Mouse (Mus musculus) embryonic facial prominence, embryonic 15.5 days (tissue): Measurements from ENCODE around the gene Dnmbp. TPM values are rescaled to one million over a fixed set of nuclear protein-coding genes. Genes with fewer than 3 reads are reported as not detected.

Experiments used
- ATAC-seq: fragments of 200-750 bp; cut with Nextera tagmentation; 2 replicates; pipeline ENCODE4 v1.8.0; 2017; ENCODE audit warnings: low read depth, moderate TSS enrichment; ENCODE audit not compliant: insufficient number of reproducible peaks, low FRiP score, low TSS enrichment
- H3K27ac ChIP-seq: fragments of 300-500 bp; sonication (generic); replicated peaks from 2 replicates; pipeline ENCODE4 v1.5.1; 2015; ENCODE audit warnings: mild to moderate bottlenecking, inconsistent platforms
- H3K27me3 ChIP-seq: fragments of 300-500 bp; sonication (generic); 2 replicates; pipeline ENCODE4 v1.6.1; 2015; ENCODE audit warnings: inconsistent platforms
- H3K36me3 ChIP-seq: fragments of 300-500 bp; sonication (generic); 2 replicates; pipeline ENCODE4 v1.6.1; 2015; ENCODE audit warnings: mild to moderate bottlenecking, inconsistent platforms
- H3K4me1 ChIP-seq: fragments of 300-500 bp; sonication (generic); 2 replicates; pipeline ENCODE4 v1.6.1; 2015; ENCODE audit warnings: inconsistent platforms
- H3K4me2 ChIP-seq: fragments of 300-500 bp; sonication (generic); replicated peaks from 2 replicates; pipeline ENCODE4 v1.6.1; 2015; ENCODE audit warnings: mild to moderate bottlenecking, inconsistent platforms
- H3K4me3 ChIP-seq: fragments of 300-500 bp; sonication (generic); replicated peaks from 2 replicates; pipeline ENCODE4 v1.5.1; 2015; ENCODE audit warnings: mild to moderate bottlenecking, inconsistent platforms
- H3K9ac ChIP-seq: fragments of 300-500 bp; sonication (generic); 2 replicates; pipeline ENCODE4 v1.6.1; 2015; ENCODE audit warnings: inconsistent platforms
- H3K9me3 ChIP-seq: fragments of 300-500 bp; sonication (generic); replicated peaks from 2 replicates; pipeline ENCODE4 v1.6.1; 2016; ENCODE audit warnings: inconsistent platforms
- WGBS: fragments of 180-500 bp; shearing (Covaris S2); methylation state at CpG from one replicate; pipeline ENCODE4 v1.1.7; 2015; 5-methylcytosine and 5-hydroxymethylcytosine counted together
- polyA plus RNA-seq: library from polyadenylated mRNA; unstranded; fragments of >200 nt; fragmentation: Nextera tagmentation; extraction: Ambion mirVana; gene quantifications from 2 replicates; pipeline ENCODE4 v1.2.1, GENCODE M21; 2015

The Dnmbp gene
- polyA plus RNA-seq, 1 experiment from 2014 or later = 19.4 TPM

GRCm38 (mm10) chr19:43845331-43845908 lies 94.6 kb downstream of the Dnmbp start:
- Histone ChIP-seq H3K4me1 (no peaks in the 10 kb centered on the region), H3K4me2 (no peak overlapping the region), H3K27ac (no peak overlapping the region), H3K27me3 (no peaks in the 10 kb centered on the region), H3K9me3 (no peaks in the 10 kb centered on the region), H3K4me3 (no peak overlapping the region), H3K9ac (no peak overlapping the region), H3K36me3 (peaks cover 42% of the 10 kb centered on the region)
- WGBS = 29% methylated on average over 7 of the region's 7 CpGs
- 0 out of 2 replicates have a peak, but pooled peaks have one; percentile 54 for ATAC-seq

- no peak overlapping the region for H3K4me2 ChIP-seq
- H3K4me1 ChIP-seq = no peaks in the 10 kb centered on the region
- no peaks in the 10 kb centered on the region for H3K9me3 ChIP-seq
- 86% methylated on average over 9 of the region's 9 CpGs for WGBS
- no peak overlapping the region for H3K9ac ChIP-seq
- peaks cover 20% of the 10 kb centered on the region for H3K36me3 ChIP-seq
- H3K4me3 ChIP-seq = no peak overlapping the region
- no peak overlapping the region for H3K27ac ChIP-seq
- H3K27me3 ChIP-seq = no peaks in the 10 kb centered on the region
- ATAC-seq = no peak
Measured at GRCm38 (mm10) chr19:43843184-43843583, 96.8 kb downstream of the Dnmbp start.

- no peaks in the 10 kb centered on the region for H3K4me1 ChIP-seq
- no peaks in the 10 kb centered on the region for H3K36me3 ChIP-seq
- H3K9ac ChIP-seq = no peak overlapping the region
- 27% methylated on average over 21 of the region's 21 CpGs for WGBS
- no peaks in the 10 kb centered on the region for H3K9me3 ChIP-seq
- no peak overlapping the region for H3K4me2 ChIP-seq
- no peak overlapping the region for H3K27ac ChIP-seq
- H3K27me3 ChIP-seq = no peaks in the 10 kb centered on the region
- no peak for ATAC-seq
- no peak overlapping the region for H3K4me3 ChIP-seq
Measured at GRCm38 (mm10) chr19:43832425-43833069, 107.4 kb downstream of the Dnmbp start.

GRCm38 (mm10) chr19:43826855-43827254 lies 113.1 kb downstream of the Dnmbp start:
- Histone ChIP-seq H3K4me1 (no peaks in the 10 kb centered on the region), H3K4me2 (no peak overlapping the region), H3K27ac (no peak overlapping the region), H3K36me3 (no peaks in the 10 kb centered on the region), H3K4me3 (no peak overlapping the region), H3K9ac (no peak overlapping the region), H3K9me3 (no peaks in the 10 kb centered on the region), H3K27me3 (no peaks in the 10 kb centered on the region)
- ATAC-seq = no peak
- WGBS = 77% methylated on average over 8 of the region's 8 CpGs

GRCm38 (mm10) chr19:43815661-43816414 lies 124.2 kb downstream of the Dnmbp start:
- 48% methylated on average over 14 of the region's 14 CpGs for WGBS
- Histone ChIP-seq H3K4me1 (no peaks in the 10 kb centered on the region), H3K9me3 (no peaks in the 10 kb centered on the region), H3K27ac (no peak overlapping the region), H3K36me3 (no peaks in the 10 kb centered on the region), H3K4me3 (0 out of 2 replicates have a peak overlapping the region, but pooled peaks have one; percentile 17), H3K4me2 (peak overlapping the region; percentile 28; the same call in 1 of the 2 replicates), H3K27me3 (no peaks in the 10 kb centered on the region), H3K9ac (no peak overlapping the region)
- no peak for ATAC-seq

GRCm38 (mm10) chr19:43813315-43813714 lies 126.7 kb downstream of the Dnmbp start:
- no peak for ATAC-seq
- no peak overlapping the region for H3K4me3 ChIP-seq
- no peaks in the 10 kb centered on the region for H3K4me1 ChIP-seq
- 76% methylated on average over 10 of the region's 10 CpGs for WGBS
- H3K4me2 ChIP-seq = no peak overlapping the region
- no peaks in the 10 kb centered on the region for H3K36me3 ChIP-seq
- no peak overlapping the region for H3K9ac ChIP-seq
- no peaks in the 10 kb centered on the region for H3K27me3 ChIP-seq
- no peak overlapping the region for H3K27ac ChIP-seq
- H3K9me3 ChIP-seq = no peaks in the 10 kb centered on the region

GRCm38 (mm10) chr19:43811419-43811818 lies 128.6 kb downstream of the Dnmbp start:
- no peak overlapping the region for H3K9ac ChIP-seq
- whole genome bisulfite sequencing = 94% methylated on average over 4 of the region's 4 CpGs
- H3K27me3 ChIP-seq = no peaks in the 10 kb centered on the region
- no peaks in the 10 kb centered on the region for H3K36me3 ChIP-seq
- no peak for ATAC-seq
- H3K27ac ChIP-seq = no peak overlapping the region
- H3K9me3 ChIP-seq = no peaks in the 10 kb centered on the region
- no peak overlapping the region for H3K4me3 ChIP-seq
- no peaks in the 10 kb centered on the region for H3K4me1 ChIP-seq
- H3K4me2 ChIP-seq = no peak overlapping the region

GRCm38 (mm10) chr19:43809331-43809730 lies 130.7 kb downstream of the Dnmbp start:
- Histone ChIP-seq H3K4me1 (no peaks in the 10 kb centered on the region), H3K9me3 (no peaks in the 10 kb centered on the region), H3K36me3 (no peaks in the 10 kb centered on the region), H3K27me3 (no peaks in the 10 kb centered on the region), H3K9ac (no peak overlapping the region), H3K4me2 (no peak overlapping the region), H3K27ac (no peak overlapping the region), H3K4me3 (no peak overlapping the region)
- WGBS = 47% methylated on average over 4 of the region's 4 CpGs
- no peak for ATAC-seq

GRCm38 (mm10) chr19:43803866-43804265 lies 136.1 kb downstream of the Dnmbp start:
- Histone ChIP-seq H3K9me3 (no peaks in the 10 kb centered on the region), H3K36me3 (no peaks in the 10 kb centered on the region), H3K4me2 (no peak overlapping the region), H3K9ac (no peak overlapping the region), H3K4me1 (no peaks in the 10 kb centered on the region), H3K4me3 (no peak overlapping the region), H3K27ac (no peak overlapping the region), H3K27me3 (no peaks in the 10 kb centered on the region)
- WGBS = 76% methylated on average over 10 of the region's 10 CpGs
- ATAC-seq = no peak

- 74% methylated on average over 9 of the region's 9 CpGs for WGBS
- no peaks in the 10 kb centered on the region for H3K36me3 ChIP-seq
- ATAC-seq = no peak
Measured at GRCm38 (mm10) chr19:43801427-43802051, 138.5 kb downstream of the Dnmbp start.

GRCm38 (mm10) chr19:43797216-43797615 lies 142.8 kb downstream of the Dnmbp start:
- Histone ChIP-seq H3K4me3 (no peak overlapping the region), H3K4me1 (no peaks in the 10 kb centered on the region), H3K27ac (no peak overlapping the region), H3K27me3 (no peaks in the 10 kb centered on the region), H3K36me3 (no peaks in the 10 kb centered on the region), H3K9ac (no peak overlapping the region), H3K9me3 (no peaks in the 10 kb centered on the region), H3K4me2 (no peak overlapping the region)
- ATAC-seq = no peak
- 84% methylated on average over 5 of the region's 5 CpGs for whole genome bisulfite sequencing

More at GRCm38 (mm10) chr19:43801427-43802051, 138.5 kb downstream of the Dnmbp start:
- no peaks in the 10 kb centered on the region for H3K27me3 ChIP-seq
- no peak overlapping the region for H3K9ac ChIP-seq
- H3K4me3 ChIP-seq = no peak overlapping the region
- H3K9me3 ChIP-seq = no peaks in the 10 kb centered on the region
- no peak overlapping the region for H3K4me2 ChIP-seq
- no peaks in the 10 kb centered on the region for H3K4me1 ChIP-seq
- no peak overlapping the region for H3K27ac ChIP-seq
